Mouse (Mus musculus): Measurements from ENCODE around the gene Nme9. TPM values are rescaled to one million over a fixed set of nuclear protein-coding genes. Genes with fewer than 3 reads are reported as not detected.

Gene Nme9
- polyA plus RNA-seq, 1 experiment: 0.16 TPM

DNA sequence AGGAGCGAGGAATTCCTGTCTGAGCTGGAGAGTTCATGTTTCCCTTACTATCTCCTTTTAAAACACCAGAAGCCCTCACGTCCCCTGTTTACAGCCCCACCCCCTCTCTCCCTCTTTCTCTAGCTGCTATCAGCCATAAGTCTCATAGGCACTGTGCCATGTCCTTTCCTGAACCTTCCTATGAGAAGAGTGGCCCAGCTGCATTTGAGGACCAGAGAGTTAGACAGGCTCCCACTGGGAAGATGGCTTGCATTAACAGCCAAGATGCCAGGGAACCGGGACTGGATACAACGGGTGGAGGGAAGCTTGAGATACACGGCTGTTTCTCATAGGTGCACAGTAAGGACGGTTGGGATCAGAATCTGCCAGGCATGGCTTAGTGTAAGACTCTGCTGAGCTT lies 13.6 kb downstream of the Nme9 start:
- H3K4me1 ChIP-seq (ENCODE audit: control insufficient read depth, insufficient read depth, low read length): 0 out of 2 replicates have a peak, but pooled peaks cover under 1% of the 10 kb centered on the region
- no peak for DNase-seq
- H3K36me3 ChIP-seq (ENCODE audit: control insufficient read depth, insufficient read depth, low read length): no peaks in the 10 kb centered on the region
- WGBS: 81% methylated on average over 6 of the region's 6 CpGs
- H3K27me3 ChIP-seq (replicated peaks; ENCODE audit: control insufficient read depth, insufficient read depth, low read length): no peaks in the 10 kb centered on the region
- H3K27ac ChIP-seq (ENCODE audit: insufficient read depth, low read depth, low read length): no peak overlapping the region
- TF ChIP-seq POLR2A (IDR thresholded peaks at IDR 0.05; ENCODE audit: low read depth, low read length) (no peak), CTCF (conservative IDR thresholded peaks at IDR 0.05; ENCODE audit: insufficient read depth, insufficient read length, low read depth, low read length) (no peak)
- no peak overlapping the region for H3K4me3 ChIP-seq (ENCODE audit: insufficient read depth, low read depth, low read length)

DNA sequence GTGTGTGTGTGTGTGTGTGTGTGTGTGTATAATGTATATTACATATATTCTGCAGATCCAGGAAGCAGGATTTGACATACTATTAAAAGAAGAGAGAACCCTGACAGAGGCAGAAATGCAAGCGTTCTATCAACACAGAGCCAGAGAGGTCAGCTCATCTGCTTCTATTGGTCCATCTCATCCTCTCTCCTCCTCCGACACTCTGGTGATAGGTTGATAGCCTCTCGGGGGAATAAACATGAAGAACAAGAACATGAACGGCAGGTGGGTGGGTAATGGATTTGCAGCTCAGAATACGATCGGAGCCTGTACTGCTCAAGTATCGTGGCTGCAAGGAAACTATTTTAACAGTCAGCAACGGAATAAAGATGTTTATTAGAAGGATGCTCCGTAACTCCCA lies 17.3 kb downstream of the Nme9 start:
- TF ChIP-seq CTCF (conservative IDR thresholded peaks at IDR 0.05; ENCODE audit: insufficient read depth, insufficient read length, low read depth, low read length) (no peak), POLR2A (IDR thresholded peaks at IDR 0.05; ENCODE audit: low read depth, low read length) (no peak)

DNA sequence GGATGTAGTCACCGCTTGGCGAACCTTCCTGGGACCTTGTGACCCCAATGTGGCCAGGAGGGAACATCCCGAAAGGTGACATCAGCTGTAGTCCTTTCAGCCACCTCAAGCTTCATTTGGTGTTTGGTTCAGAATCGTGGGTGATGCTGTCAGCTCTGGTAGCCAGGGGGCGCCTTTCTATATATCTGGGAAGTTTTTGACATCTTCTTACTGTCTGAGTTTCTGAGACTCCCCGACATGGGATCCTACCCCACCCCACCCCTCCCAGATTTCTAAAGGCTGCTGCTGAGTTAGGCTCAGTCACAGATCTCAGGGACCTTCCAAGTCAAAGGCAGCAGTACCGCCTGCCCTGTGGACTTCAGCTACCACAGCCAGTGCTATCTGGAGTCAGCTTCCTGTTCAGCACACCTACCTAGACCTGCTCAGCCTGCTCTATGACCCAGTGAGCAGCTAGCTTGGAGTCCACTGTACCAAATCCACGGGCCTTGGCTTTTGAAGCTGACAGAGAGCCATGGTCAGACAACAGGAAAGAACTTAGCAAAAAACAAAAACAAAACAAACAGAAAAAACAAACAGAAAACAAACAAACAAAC lies 18.5 kb downstream of the Nme9 start:
- H3K27ac ChIP-seq (ENCODE audit: insufficient read depth, low read depth, low read length): no peak overlapping the region
- H3K27me3 ChIP-seq (replicated peaks; ENCODE audit: control insufficient read depth, insufficient read depth, low read length): no peaks in the 10 kb centered on the region
- H3K36me3 ChIP-seq (ENCODE audit: control insufficient read depth, insufficient read depth, low read length): no peaks in the 10 kb centered on the region
- 0 out of 2 replicates have a peak, but pooled peaks cover 2% of the 10 kb centered on the region for H3K4me1 ChIP-seq (ENCODE audit: control insufficient read depth, insufficient read depth, low read length)
- WGBS: 47% methylated on average over 8 of the region's 8 CpGs
- peak; percentile 13 for DNase-seq
- TF ChIP-seq CTCF (conservative IDR thresholded peaks at IDR 0.05; ENCODE audit: insufficient read depth, insufficient read length, low read depth, low read length): peak; percentile 43; the same call in 1 of the 2 replicates
- TF ChIP-seq POLR2A (IDR thresholded peaks at IDR 0.05; ENCODE audit: low read depth, low read length): no peak
- no peak overlapping the region for H3K4me3 ChIP-seq (ENCODE audit: insufficient read depth, low read depth, low read length)

More for the DNA sequence above, 17.3 kb downstream of the Nme9 start:
- Histone ChIP-seq H3K27me3 (replicated peaks; ENCODE audit: control insufficient read depth, insufficient read depth, low read length) (no peaks in the 10 kb centered on the region), H3K4me3 (ENCODE audit: insufficient read depth, low read depth, low read length) (no peak overlapping the region), H3K27ac (ENCODE audit: insufficient read depth, low read depth, low read length) (no peak overlapping the region), H3K4me1 (ENCODE audit: control insufficient read depth, insufficient read depth, low read length) (0 out of 2 replicates have a peak, but pooled peaks cover 2% of the 10 kb centered on the region), H3K36me3 (ENCODE audit: control insufficient read depth, insufficient read depth, low read length) (no peaks in the 10 kb centered on the region)
- 75% methylated on average over 9 of the region's 9 CpGs for WGBS
- no peak for DNase-seq

DNA sequence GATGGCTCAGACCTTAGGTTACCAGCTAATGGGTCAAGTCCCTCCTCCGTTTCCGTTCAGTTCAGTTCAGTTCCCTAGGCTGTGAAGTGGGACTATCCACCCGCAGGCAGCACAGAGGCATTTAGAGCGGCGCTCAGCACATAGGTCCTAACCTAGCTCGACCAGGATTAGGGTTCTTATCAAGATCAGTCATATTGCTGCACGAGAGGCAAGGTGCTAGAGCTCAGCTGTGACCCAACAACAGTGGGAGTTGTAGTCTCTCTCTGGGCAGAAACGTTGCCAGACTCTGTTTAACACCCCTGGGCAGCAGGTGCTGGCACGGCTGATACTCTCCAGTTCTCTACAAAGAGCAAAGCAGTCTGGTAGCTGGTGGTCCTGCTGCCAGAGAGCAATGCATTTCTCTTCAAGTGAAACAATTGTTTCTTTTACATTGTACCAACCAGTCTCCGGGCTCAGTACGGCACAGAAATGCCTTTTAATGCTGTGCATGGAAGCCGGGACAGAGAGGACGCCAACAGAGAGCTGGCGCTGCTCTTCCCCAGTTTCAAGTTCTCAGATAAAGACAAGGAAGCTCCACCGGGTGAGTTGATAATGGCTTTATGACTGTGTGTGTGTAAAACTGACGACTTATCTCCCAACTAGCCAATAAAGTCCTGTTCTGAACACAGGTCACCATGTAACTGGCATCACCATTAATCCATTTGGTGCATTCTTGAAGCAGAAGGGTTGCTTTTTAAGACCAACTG lies 19.2 kb downstream of the Nme9 start:
- Histone ChIP-seq H3K27ac (ENCODE audit: insufficient read depth, low read depth, low read length) (no peak overlapping the region), H3K4me3 (ENCODE audit: insufficient read depth, low read depth, low read length) (no peak overlapping the region), H3K27me3 (replicated peaks; ENCODE audit: control insufficient read depth, insufficient read depth, low read length) (no peaks in the 10 kb centered on the region), H3K4me1 (ENCODE audit: control insufficient read depth, insufficient read depth, low read length) (0 out of 2 replicates have a peak, but pooled peaks cover 2% of the 10 kb centered on the region), H3K36me3 (ENCODE audit: control insufficient read depth, insufficient read depth, low read length) (no peaks in the 10 kb centered on the region)
- TF ChIP-seq POLR2A (IDR thresholded peaks at IDR 0.05; ENCODE audit: low read depth, low read length): no peak
- DNase-seq: no peak
- WGBS: 52% methylated on average over 16 of the region's 16 CpGs

DNA sequence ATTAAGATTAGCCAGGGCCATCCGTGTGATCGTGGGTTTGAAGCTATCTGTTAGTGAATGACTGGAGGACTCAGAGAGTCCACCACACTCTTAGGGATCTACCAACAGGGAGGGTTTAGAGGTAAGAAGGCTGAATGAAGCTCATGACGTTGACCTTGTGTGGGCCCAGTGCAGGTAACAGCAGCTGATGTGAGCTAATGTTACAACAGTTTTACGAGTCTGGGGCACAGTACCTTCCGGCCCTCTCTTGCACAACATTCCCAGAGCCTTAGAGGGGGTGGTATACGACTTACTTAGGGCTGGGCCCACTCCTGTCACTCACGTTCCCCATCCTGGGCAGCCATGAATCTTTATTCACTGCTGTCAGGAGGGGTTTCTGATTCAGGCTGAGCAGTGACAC lies 20.1 kb downstream of the Nme9 start:
- H3K36me3 ChIP-seq (ENCODE audit: control insufficient read depth, insufficient read depth, low read length): no peaks in the 10 kb centered on the region
- 0 out of 2 replicates have a peak, but pooled peaks cover 2% of the 10 kb centered on the region for H3K4me1 ChIP-seq (ENCODE audit: control insufficient read depth, insufficient read depth, low read length)
- 60% methylated on average over 7 of the region's 7 CpGs for WGBS
- TF ChIP-seq POLR2A (IDR thresholded peaks at IDR 0.05; ENCODE audit: low read depth, low read length) (no peak), CTCF (conservative IDR thresholded peaks at IDR 0.05; ENCODE audit: insufficient read depth, insufficient read length, low read depth, low read length) (no peak)
- H3K27me3 ChIP-seq (replicated peaks; ENCODE audit: control insufficient read depth, insufficient read depth, low read length): no peaks in the 10 kb centered on the region
- DNase-seq: no peak
- no peak overlapping the region for H3K4me3 ChIP-seq (ENCODE audit: insufficient read depth, low read depth, low read length)
- H3K27ac ChIP-seq (ENCODE audit: insufficient read depth, low read depth, low read length): no peak overlapping the region

DNA sequence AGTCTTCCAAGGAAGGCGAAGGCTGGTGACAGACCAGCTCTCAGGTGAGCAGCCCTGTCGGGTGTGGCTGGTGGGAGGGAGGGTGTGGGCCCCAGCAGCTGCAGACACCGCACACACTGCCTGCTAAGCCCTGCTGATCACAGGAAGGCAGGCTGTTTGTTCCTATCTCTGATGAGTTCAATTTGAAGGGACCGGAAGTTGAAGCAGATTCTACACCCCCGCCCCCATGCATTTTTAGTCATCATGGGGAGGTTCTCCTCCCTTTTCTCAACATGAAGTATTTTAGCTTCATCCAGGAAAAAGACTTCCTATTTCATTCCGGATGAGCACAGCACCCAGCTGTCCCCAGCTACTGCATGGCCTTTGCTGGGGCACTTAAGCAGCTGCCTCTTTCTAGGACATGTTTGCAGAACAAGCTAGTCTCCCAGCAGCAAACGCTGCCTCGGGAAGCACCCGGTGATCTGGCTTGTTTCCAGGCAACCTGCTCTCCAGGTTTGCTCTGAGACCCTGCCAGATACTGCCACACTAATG lies 28.0 kb downstream of the Nme9 start:
- no peak for TF ChIP-seq CTCF (conservative IDR thresholded peaks at IDR 0.05; ENCODE audit: insufficient read depth, insufficient read length, low read depth, low read length)
- TF ChIP-seq POLR2A (IDR thresholded peaks at IDR 0.05; ENCODE audit: low read depth, low read length): no peak
- H3K27ac ChIP-seq (ENCODE audit: insufficient read depth, low read depth, low read length): no peak overlapping the region
- H3K4me1 ChIP-seq (ENCODE audit: control insufficient read depth, insufficient read depth, low read length): no peaks in the 10 kb centered on the region
- H3K27me3 ChIP-seq (replicated peaks; ENCODE audit: control insufficient read depth, insufficient read depth, low read length): no peaks in the 10 kb centered on the region
- H3K4me3 ChIP-seq (ENCODE audit: insufficient read depth, low read depth, low read length): no peak overlapping the region
- H3K36me3 ChIP-seq (ENCODE audit: control insufficient read depth, insufficient read depth, low read length): no peaks in the 10 kb centered on the region; the same call in 1 of the 2 replicates
- DNase-seq: no peak
- 56% methylated on average over 9 of the region's 9 CpGs for WGBS

DNA sequence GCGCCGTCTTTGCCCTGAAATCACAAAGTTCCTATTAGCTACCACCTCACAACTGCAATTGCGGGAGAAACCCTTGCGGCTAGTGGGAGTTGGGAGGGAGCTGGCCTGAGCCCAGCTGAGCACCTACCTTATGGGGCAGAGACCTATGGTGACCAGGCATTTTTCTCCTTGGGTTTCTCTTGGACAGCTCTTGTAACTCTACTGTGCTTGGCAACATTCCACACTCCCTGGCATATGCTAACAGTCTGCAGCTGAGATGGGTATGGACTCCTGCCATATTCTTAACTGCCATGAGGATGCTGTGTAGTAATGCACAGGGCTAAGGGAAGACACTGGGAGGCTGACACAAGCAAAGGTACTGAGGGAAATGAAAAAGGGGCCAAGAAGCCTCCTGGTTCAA lies 29.5 kb downstream of the Nme9 start:
- no peaks in the 10 kb centered on the region for H3K27me3 ChIP-seq (replicated peaks; ENCODE audit: control insufficient read depth, insufficient read depth, low read length)
- no peak for DNase-seq
- H3K36me3 ChIP-seq (ENCODE audit: control insufficient read depth, insufficient read depth, low read length): no peaks in the 10 kb centered on the region; the same call in 1 of the 2 replicates
- TF ChIP-seq CTCF (conservative IDR thresholded peaks at IDR 0.05; ENCODE audit: insufficient read depth, insufficient read length, low read depth, low read length): no peak
- WGBS: 87% methylated on average over 4 of the region's 4 CpGs
- H3K4me1 ChIP-seq (ENCODE audit: control insufficient read depth, insufficient read depth, low read length): no peaks in the 10 kb centered on the region
- H3K4me3 ChIP-seq (ENCODE audit: insufficient read depth, low read depth, low read length): no peak overlapping the region
- no peak overlapping the region for H3K27ac ChIP-seq (ENCODE audit: insufficient read depth, low read depth, low read length)

Data from kidney, adult 2 months (tissue).